Mouse (Mus musculus): Measurements from ENCODE around the gene Rsg1. TPM values are rescaled to one million over a fixed set of nuclear protein-coding genes. Genes with fewer than 3 reads are reported as not detected.

Rsg1 gene
- polyA plus RNA-seq, 1 experiment from 2014 or later = 5.8 TPM

DNA sequence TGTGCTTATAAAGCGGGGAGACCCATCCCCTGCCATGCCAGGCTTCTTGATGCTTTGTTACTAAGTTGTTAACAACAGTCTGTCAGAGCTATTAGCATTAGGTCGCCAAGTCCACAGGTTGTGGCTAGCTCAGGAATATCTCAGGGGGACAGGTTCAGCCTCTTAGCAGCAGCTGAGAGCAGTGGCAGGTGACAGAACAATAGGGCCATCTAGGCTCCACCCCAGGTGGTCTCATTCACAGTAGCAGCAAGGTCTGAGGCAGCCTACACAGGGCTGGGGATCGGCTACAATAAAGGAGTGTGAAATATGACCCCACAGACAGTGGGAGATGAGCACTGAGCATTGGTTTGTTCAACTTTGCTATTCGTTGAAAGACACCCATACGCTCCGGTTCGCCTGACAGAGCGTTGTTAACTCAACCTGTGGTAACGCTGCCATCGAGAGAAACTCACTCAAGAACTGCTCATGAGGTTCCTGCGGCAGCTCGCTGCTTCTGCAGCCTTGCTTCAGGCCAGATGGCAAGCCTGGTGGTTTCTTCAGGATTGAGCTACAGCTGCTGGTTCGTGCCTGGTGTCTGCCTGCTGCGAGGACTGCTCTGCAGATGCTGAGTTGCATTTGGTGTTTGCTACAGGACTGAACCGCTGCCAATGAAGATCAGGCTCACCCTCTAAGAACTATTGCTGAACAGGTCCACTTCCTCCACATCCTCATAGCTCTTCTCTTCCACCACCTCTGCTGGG, 56.6 kb downstream of the Rsg1 start:
- Histone ChIP-seq H3K9me3 (no peaks in the 10 kb centered on the region), H3K4me3 (replicated peaks) (no peak overlapping the region), H3K4me2 (no peak overlapping the region), H3K27ac (no peak overlapping the region), H3K36me3 (no peaks in the 10 kb centered on the region), H3K27me3 (replicated peaks) (no peaks in the 10 kb centered on the region), H3K4me1 (peaks cover 36% of the 10 kb centered on the region), H3K9ac (no peak overlapping the region)
- WGBS = 66% methylated on average over 15 of the region's 15 CpGs
- ATAC-seq (ENCODE audit: insufficient read depth, low FRiP score, low read depth) = no peak

DNA sequence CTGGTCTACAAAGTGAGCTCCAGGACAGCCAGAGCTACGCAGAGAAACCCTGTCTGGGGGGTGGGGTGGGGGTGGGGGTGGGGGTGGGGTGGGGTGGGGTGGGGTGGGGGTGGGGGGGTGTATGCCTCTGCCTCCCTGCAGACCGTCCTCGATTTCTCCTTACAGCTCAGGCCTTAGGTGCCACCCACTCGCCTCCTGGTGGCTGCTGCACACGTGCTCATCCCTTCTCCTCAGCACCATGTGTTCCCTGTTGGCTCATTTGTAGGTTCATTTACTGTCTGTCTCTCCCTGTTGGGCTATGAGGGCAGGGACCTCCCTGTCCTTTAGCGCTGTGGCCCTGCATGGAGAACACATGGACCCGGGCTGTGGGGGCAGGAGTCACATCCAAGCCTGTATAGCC, 57.5 kb downstream of the Rsg1 start:
- peaks cover 37% of the 10 kb centered on the region for H3K4me1 ChIP-seq
- no peaks in the 10 kb centered on the region for H3K9me3 ChIP-seq
- H3K36me3 ChIP-seq = no peaks in the 10 kb centered on the region
- no peak overlapping the region for H3K4me3 ChIP-seq (replicated peaks)
- no peak overlapping the region for H3K9ac ChIP-seq
- peak overlapping the region; percentile 38 for H3K27ac ChIP-seq
- no peaks in the 10 kb centered on the region for H3K27me3 ChIP-seq (replicated peaks)
- WGBS = 82% methylated on average over 6 of the region's 7 CpGs
- no peak for ATAC-seq (ENCODE audit: insufficient read depth, low FRiP score, low read depth)
- no peak overlapping the region for H3K4me2 ChIP-seq

DNA sequence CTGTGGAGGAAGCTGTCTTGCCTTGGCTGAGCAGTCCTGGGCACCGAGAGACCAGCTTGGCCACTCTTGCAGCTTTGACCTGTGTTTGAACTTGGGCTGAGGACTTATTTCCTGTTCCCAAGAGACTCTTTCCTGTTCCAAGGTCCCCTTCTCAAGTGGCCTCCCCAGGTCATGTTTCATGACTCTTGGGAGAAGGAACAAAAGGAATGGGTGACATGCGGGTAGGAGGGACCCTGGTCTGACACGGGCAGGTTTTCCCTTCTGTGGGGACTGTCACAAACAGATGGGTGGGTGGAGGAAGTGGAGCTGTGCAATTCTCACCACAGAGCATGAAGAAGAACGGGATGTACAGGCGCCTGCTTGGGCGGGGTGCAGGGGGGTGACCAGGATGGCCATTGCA, 58.0 kb downstream of the Rsg1 start:
- Histone ChIP-seq H3K9me3 (no peaks in the 10 kb centered on the region), H3K9ac (no peak overlapping the region), H3K4me2 (no peak overlapping the region), H3K27ac (peak overlapping the region; percentile 38), H3K27me3 (replicated peaks) (no peaks in the 10 kb centered on the region), H3K4me3 (replicated peaks) (no peak overlapping the region), H3K4me1 (peaks cover 37% of the 10 kb centered on the region), H3K36me3 (no peaks in the 10 kb centered on the region)
- ATAC-seq (ENCODE audit: insufficient read depth, low FRiP score, low read depth) = no peak
- 67% methylated on average over 6 of the region's 6 CpGs for WGBS

DNA sequence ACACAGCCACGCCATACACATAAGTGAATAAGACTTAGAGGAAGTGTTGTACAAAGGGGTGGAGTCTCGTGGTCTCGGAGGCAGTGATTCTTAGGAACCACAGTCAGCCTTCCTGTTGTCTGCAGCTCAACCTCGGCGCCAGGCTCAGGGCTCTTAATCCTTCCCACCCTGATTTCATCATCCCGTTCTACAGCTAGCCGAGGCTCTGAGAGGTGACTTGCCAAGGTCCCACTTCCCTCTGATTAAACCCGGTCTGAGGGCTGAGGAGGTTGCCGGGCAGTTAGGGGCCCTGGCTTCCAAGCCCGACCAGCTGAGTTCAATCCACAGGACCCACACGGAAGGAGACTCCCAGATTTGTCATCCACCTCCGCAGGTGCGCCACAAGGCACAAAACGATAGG, 59.1 kb downstream of the Rsg1 start:
- Histone ChIP-seq H3K9me3 (no peaks in the 10 kb centered on the region), H3K36me3 (no peaks in the 10 kb centered on the region), H3K4me2 (peak overlapping the region; percentile 50), H3K27ac (peak overlapping the region; percentile 57; the same call in 1 of the 2 replicates), H3K4me3 (replicated peaks) (peak overlapping the region; percentile 20; the same call in 1 of the 2 replicates), H3K9ac (no peak overlapping the region), H3K4me1 (peaks cover 44% of the 10 kb centered on the region), H3K27me3 (replicated peaks) (no peaks in the 10 kb centered on the region)
- no peak; the same call in 1 of the 2 replicates for ATAC-seq (ENCODE audit: insufficient read depth, low FRiP score, low read depth)
- WGBS = 14% methylated on average over 14 of the region's 14 CpGs

DNA sequence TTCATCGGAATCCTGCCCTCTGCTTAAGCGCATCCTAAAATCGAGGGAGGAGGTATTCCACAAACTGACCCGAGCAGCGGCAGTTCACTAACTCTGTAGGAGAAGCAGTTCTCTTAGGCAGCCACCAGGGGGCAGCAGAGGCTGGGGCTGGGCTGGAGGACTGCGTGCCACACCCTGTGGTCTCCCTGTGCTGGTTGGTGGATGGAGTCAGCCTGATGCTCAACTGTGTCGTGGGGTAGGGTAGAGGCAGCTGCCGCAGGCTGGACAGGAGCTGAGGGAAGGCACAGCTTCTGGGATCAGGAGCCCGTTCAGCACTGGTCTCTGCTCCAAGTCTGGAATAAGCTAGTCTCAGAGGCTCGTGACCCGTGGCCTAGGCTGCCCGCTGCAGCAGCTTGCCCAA, 59.5 kb downstream of the Rsg1 start:
- H3K4me3 ChIP-seq (replicated peaks) = peak overlapping the region; percentile 20; the same call in 1 of the 2 replicates
- 19% methylated on average over 12 of the region's 12 CpGs for WGBS
- H3K27me3 ChIP-seq (replicated peaks) = no peaks in the 10 kb centered on the region
- no peaks in the 10 kb centered on the region for H3K9me3 ChIP-seq
- no peak overlapping the region for H3K9ac ChIP-seq
- peak; percentile 72 for ATAC-seq (ENCODE audit: insufficient read depth, low FRiP score, low read depth)
- peak overlapping the region; percentile 50 for H3K4me2 ChIP-seq
- H3K4me1 ChIP-seq = peaks cover 46% of the 10 kb centered on the region
- H3K27ac ChIP-seq = peak overlapping the region; percentile 57; the same call in 1 of the 2 replicates
- no peaks in the 10 kb centered on the region for H3K36me3 ChIP-seq

DNA sequence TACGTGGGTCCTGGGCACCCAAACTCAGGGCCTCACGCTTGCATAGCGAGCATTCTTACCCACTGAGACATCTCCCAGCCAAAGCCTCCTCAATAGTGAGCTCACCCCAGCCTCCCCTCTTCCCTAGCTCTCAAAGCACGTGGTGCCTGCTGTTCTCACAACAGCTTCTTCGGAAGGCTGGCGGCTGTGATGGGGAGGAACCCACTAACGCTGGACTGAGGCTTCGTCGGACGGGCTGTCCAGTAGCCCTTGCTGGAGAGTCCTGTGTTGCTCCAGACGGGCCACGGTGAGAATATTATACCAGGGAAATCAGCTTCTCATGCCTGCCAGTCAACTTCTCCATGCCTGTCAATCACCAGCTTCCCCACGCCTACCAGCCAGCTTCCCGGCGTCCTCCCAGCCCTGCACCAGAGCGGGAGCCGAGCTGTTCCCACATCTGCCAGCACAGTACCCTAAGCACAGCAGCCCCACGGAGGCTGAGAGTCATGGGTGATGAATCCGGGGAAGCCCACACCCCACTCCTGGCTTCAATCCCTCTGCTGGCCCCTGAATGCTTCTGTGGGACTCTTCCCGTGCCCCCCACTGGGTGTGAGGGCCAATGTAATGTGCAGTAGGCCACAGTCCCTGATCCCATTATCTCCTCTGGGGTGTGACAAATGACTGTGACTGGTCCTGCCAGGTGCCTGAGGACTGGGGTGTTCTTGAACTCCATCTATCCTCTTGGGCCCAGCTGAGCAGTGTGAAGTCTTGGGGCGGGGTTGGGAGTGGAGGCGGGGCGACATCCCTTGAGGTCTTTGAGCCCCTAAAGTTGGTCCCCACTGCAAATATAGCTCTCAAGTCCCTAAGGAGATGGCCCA, 61.0 kb downstream of the Rsg1 start:
- Histone ChIP-seq H3K36me3 (no peaks in the 10 kb centered on the region), H3K27me3 (replicated peaks) (no peaks in the 10 kb centered on the region), H3K4me3 (replicated peaks) (no peak overlapping the region), H3K27ac (no peak overlapping the region), H3K4me2 (0 out of 2 replicates have a peak overlapping the region, but pooled peaks have one; percentile 1), H3K4me1 (peaks cover 56% of the 10 kb centered on the region), H3K9ac (no peak overlapping the region), H3K9me3 (no peaks in the 10 kb centered on the region)
- WGBS = 47% methylated on average over 23 of the region's 23 CpGs
- ATAC-seq (ENCODE audit: insufficient read depth, low FRiP score, low read depth) = no peak

Other genes starting within 250 kb of the Rsg1 start
- gene Atp13a2, start 227.1 kb upstream of the Rsg1 start, polyA plus RNA-seq (2015; fragmentation: Nextera tagmentation; extraction: Ambion mirVana) = 42.7 and 45.9 TPM in 2 replicates
- gene Mfap2, start 203.5 kb upstream of the Rsg1 start, polyA plus RNA-seq (2015; fragmentation: Nextera tagmentation; extraction: Ambion mirVana) = 418 and 436 TPM in 2 replicates
- 4.2 and 5.9 TPM in 2 replicates for gene Crocc, start 153.4 kb upstream of the Rsg1 start, polyA plus RNA-seq (2015; fragmentation: Nextera tagmentation; extraction: Ambion mirVana)
- 81.4 and 82.0 TPM in 2 replicates for gene Necap2, start 135.6 kb upstream of the Rsg1 start, polyA plus RNA-seq (2015; fragmentation: Nextera tagmentation; extraction: Ambion mirVana)
- 0.05 and 0.15 TPM in 2 replicates for gene Spata21, start 125.6 kb upstream of the Rsg1 start, polyA plus RNA-seq (2015; fragmentation: Nextera tagmentation; extraction: Ambion mirVana)
- gene Szrd1, start 74.2 kb upstream of the Rsg1 start, polyA plus RNA-seq (2015; fragmentation: Nextera tagmentation; extraction: Ambion mirVana) = 34.5 and 44.3 TPM in 2 replicates
- gene Fbxo42, start 66.0 kb upstream of the Rsg1 start, polyA plus RNA-seq (2015; fragmentation: Nextera tagmentation; extraction: Ambion mirVana) = 21.3 and 21.4 TPM in 2 replicates
- 20.9 and 24.3 TPM in 2 replicates for gene Arhgef19, start 25.5 kb downstream of the Rsg1 start, polyA plus RNA-seq (2015; fragmentation: Nextera tagmentation; extraction: Ambion mirVana)
- 5.9 and 7.3 TPM in 2 replicates for gene Epha2, start 87.3 kb downstream of the Rsg1 start, polyA plus RNA-seq (2015; fragmentation: Nextera tagmentation; extraction: Ambion mirVana)
- gene Fam131c, start 154.3 kb downstream of the Rsg1 start, polyA plus RNA-seq (2015; fragmentation: Nextera tagmentation; extraction: Ambion mirVana) = 2.8 and 3.9 TPM in 2 replicates
- 0.21 and 0.35 TPM in 2 replicates for gene Clcnka, start 184.8 kb downstream of the Rsg1 start, polyA plus RNA-seq (2015; fragmentation: Nextera tagmentation; extraction: Ambion mirVana)
- 0.14 TPM in 1 of 2 replicates, not detected in the other for gene Clcnkb, start 202.1 kb downstream of the Rsg1 start, polyA plus RNA-seq (2015; fragmentation: Nextera tagmentation; extraction: Ambion mirVana)
- 2.4 and 2.8 TPM in 2 replicates for gene Hspb7, start 206.8 kb downstream of the Rsg1 start, polyA plus RNA-seq (2015; fragmentation: Nextera tagmentation; extraction: Ambion mirVana)
- gene Srarp, start 222.1 kb downstream of the Rsg1 start, polyA plus RNA-seq (2015; fragmentation: Nextera tagmentation; extraction: Ambion mirVana) = not detected in 2 replicates
- 27.5 and 30.9 TPM in 2 replicates for gene Zbtb17, start 230.7 kb downstream of the Rsg1 start, polyA plus RNA-seq (2015; fragmentation: Nextera tagmentation; extraction: Ambion mirVana)

All from stomach, embryonic 15.5 days (tissue).